Mouse (Mus musculus): ENCODE data around the gene Znhit2. TPM values are rescaled to one million over a fixed set of nuclear protein-coding genes. Genes with fewer than 3 reads are reported as not detected.

Gene Znhit2
- polyA plus RNA-seq (2014; fragmentation: Nextera tagmentation; extraction: Ambion mirVana) = 37.8 and 40.3 TPM in 2 replicates

DNA sequence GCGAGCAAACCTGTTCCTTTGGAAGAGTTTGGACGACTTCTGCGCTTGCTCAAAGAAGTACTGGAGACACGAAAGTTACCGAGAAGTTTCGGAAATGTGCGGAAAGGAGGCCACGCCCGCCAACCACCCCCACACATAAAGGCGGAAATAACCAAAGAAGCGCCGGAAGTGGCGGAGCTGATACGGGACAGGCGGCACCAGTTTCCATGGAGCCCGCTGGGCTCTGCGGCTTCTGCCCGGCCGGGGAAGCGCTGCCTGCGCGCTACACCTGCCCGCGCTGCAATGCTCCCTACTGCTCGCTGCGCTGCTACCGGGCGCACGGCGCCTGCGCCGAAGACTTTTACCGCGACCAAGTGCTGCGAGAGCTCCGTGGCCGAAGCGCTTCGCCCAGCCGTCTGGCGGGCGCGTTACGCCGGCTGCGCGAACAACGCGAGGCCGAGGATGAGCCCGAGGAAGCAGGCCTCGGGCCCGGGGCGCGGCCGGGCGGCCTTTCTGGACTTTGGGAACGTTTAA is at the start of gene Znhit2:
Gene Znhit2 (plus strand): TSS at position 172 of the 513 bp plus-strand sequence.
- H3K27me3 ChIP-seq (ENCODE audit: control insufficient read depth, insufficient read depth, low read length) = no peaks in the 10 kb centered on the region
- H3K4me2 ChIP-seq (ENCODE audit: low read depth, severe bottlenecking) = peak within 1 kb of the TSS; percentile 90
- H3K27ac ChIP-seq (replicated peaks; ENCODE audit: low read depth, low read length) = peak within 1 kb of the TSS; percentile 84
- WGBS = under 1% methylated on average over 58 of the region's 58 CpGs
- ATAC-seq (ENCODE audit: insufficient number of reproducible peaks, low FRiP score, low TSS enrichment, low read depth) (peak; percentile 53), DNase-seq (ENCODE audit: low spot score) (peak; percentile 92)
- H3K9ac ChIP-seq (ENCODE audit: low read length) = peak within 1 kb of the TSS; percentile 90
- no peaks in the 10 kb centered on the region for H3K9me3 ChIP-seq (ENCODE audit: control insufficient read depth, low read length)
- H3K4me3 ChIP-seq (ENCODE audit: low read depth, low read length) = peak within 1 kb of the TSS; percentile 82
- H3K36me3 ChIP-seq (ENCODE audit: control insufficient read depth, insufficient read depth, low read length) = peaks cover 4% of the 10 kb centered on the region; the same call in 1 of the 2 replicates
- peaks cover 16% of the 10 kb centered on the region for H3K4me1 ChIP-seq (ENCODE audit: control insufficient read depth, insufficient read depth, low read length)

GRCm38 (mm10) chr19:6013691-6014090 is 47.3 kb upstream of the Znhit2 start:
- DNase-seq (ENCODE audit: low spot score) (no peak), ATAC-seq (ENCODE audit: insufficient number of reproducible peaks, low FRiP score, low TSS enrichment, low read depth) (no peak)
- Histone ChIP-seq H3K4me1 (ENCODE audit: control insufficient read depth, insufficient read depth, low read length) (peaks cover 4% of the 10 kb centered on the region; the same call in 1 of the 2 replicates), H3K27me3 (ENCODE audit: control insufficient read depth, insufficient read depth, low read length) (peaks cover 8% of the 10 kb centered on the region; the same call in 1 of the 2 replicates), H3K36me3 (ENCODE audit: control insufficient read depth, insufficient read depth, low read length) (no peaks in the 10 kb centered on the region), H3K27ac (replicated peaks; ENCODE audit: low read depth, low read length) (no peak overlapping the region), H3K4me3 (ENCODE audit: low read depth, low read length) (no peak overlapping the region), H3K9ac (ENCODE audit: low read length) (no peak overlapping the region), H3K9me3 (ENCODE audit: control insufficient read depth, low read length) (no peaks in the 10 kb centered on the region), H3K4me2 (ENCODE audit: low read depth, severe bottlenecking) (no peak overlapping the region)
- WGBS = 84% methylated on average over 10 of the region's 10 CpGs

- WGBS = 2% methylated on average over 16 of the region's 18 CpGs
- Histone ChIP-seq H3K27ac (replicated peaks; ENCODE audit: low read depth, low read length) (no peak overlapping the region), H3K9me3 (ENCODE audit: control insufficient read depth, low read length) (no peaks in the 10 kb centered on the region), H3K27me3 (ENCODE audit: control insufficient read depth, insufficient read depth, low read length) (peaks cover 8% of the 10 kb centered on the region; the same call in 1 of the 2 replicates), H3K4me2 (ENCODE audit: low read depth, severe bottlenecking) (peak overlapping the region; percentile 85), H3K9ac (ENCODE audit: low read length) (peak overlapping the region; percentile 63), H3K4me3 (ENCODE audit: low read depth, low read length) (peak overlapping the region; percentile 42), H3K4me1 (ENCODE audit: control insufficient read depth, insufficient read depth, low read length) (peaks cover 4% of the 10 kb centered on the region; the same call in 1 of the 2 replicates), H3K36me3 (ENCODE audit: control insufficient read depth, insufficient read depth, low read length) (no peaks in the 10 kb centered on the region)
- DNase-seq (ENCODE audit: low spot score) = peak; percentile 48
- ATAC-seq (ENCODE audit: insufficient number of reproducible peaks, low FRiP score, low TSS enrichment, low read depth) = peak; percentile 23
These were observed 45.9 kb upstream of the Znhit2 start for GRCm38 (mm10) chr19:6014991-6015510.

DNA sequence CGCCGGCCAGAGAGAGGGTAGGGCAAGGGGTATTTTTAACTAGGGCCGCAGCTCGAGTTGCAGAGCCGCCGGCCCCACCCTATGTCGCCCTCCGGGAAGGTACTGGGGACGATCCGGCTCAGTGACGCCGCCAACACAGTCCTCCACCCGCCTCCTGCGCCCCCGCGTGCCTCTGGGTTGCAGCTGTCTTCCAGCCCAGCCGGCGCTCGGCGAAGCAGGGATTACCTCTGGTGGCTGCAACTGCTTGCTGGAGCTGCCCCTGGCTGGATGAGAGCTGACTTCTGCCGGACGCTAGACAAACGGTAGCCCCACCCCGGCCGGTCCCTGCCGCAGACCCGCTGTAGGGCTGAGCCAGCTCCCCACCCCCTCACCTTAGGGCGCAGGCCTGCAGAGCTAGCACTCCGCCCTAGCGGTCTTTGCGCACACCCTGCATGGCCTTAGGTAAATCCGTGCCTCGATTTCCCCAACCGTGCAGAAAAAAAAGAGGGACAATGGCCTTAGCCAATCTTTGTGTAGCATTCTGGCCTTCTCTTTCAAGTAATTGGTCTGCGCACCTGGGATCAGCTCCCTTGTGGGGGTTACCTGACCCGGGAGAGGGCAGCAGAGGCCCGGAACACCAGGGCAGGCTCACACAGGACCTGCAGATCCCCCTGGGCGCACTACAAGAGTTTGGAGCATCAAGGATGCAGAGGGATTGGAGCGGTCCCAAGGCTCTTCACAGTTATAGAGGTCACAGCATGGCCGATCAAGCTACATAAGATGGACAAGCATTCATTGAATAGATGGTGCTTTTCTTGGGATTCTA is 45.3 kb upstream of the Znhit2 start, which contains the start of gene Capn1:
Gene Capn1 (minus strand): TSS at position 387 of the 805 bp plus-strand sequence.
- peaks cover 8% of the 10 kb centered on the region; the same call in 1 of the 2 replicates for H3K27me3 ChIP-seq (ENCODE audit: control insufficient read depth, insufficient read depth, low read length)
- 2% methylated on average over 40 of the region's 40 CpGs for WGBS

DNA sequence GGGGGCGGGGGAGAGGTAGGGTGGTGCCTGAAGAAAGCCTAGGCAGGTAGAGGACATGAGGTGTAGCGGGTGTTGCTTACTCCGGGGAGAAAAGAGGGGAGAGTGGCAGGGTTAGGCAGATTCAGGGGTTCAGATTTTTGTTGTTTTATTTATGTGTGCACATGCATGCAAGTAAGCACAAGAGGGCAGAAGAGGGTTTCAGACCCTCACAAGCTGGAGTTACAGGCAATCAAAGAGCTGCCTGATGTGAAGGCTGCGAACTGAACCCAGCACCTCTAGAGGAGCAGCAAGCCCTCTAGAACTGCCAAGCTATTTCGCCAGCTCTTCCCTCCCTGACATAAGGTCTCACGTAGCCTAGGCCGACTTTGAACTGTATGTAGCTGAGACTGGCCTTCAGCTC is 44.5 kb upstream of the Znhit2 start:
- DNase-seq (ENCODE audit: low spot score) = peak; percentile 32
- Histone ChIP-seq H3K36me3 (ENCODE audit: control insufficient read depth, insufficient read depth, low read length) (no peaks in the 10 kb centered on the region), H3K27ac (replicated peaks; ENCODE audit: low read depth, low read length) (no peak overlapping the region), H3K4me2 (ENCODE audit: low read depth, severe bottlenecking) (no peak overlapping the region), H3K9ac (ENCODE audit: low read length) (no peak overlapping the region; the same call in 1 of the 2 replicates), H3K27me3 (ENCODE audit: control insufficient read depth, insufficient read depth, low read length) (peaks cover 8% of the 10 kb centered on the region; the same call in 1 of the 2 replicates), H3K4me3 (ENCODE audit: low read depth, low read length) (no peak overlapping the region), H3K9me3 (ENCODE audit: control insufficient read depth, low read length) (no peaks in the 10 kb centered on the region), H3K4me1 (ENCODE audit: control insufficient read depth, insufficient read depth, low read length) (peaks cover 4% of the 10 kb centered on the region; the same call in 1 of the 2 replicates)
- no peak for ATAC-seq (ENCODE audit: insufficient number of reproducible peaks, low FRiP score, low TSS enrichment, low read depth)
- WGBS = 34% methylated on average over 7 of the region's 7 CpGs

More for the DNA sequence above, 45.3 kb upstream of the Znhit2 start, which contains the start of gene Capn1:
- H3K4me1 ChIP-seq (ENCODE audit: control insufficient read depth, insufficient read depth, low read length) = peaks cover 4% of the 10 kb centered on the region; the same call in 1 of the 2 replicates
- H3K27ac ChIP-seq (replicated peaks; ENCODE audit: low read depth, low read length) = no peak within 1 kb of the TSS
- ATAC-seq (ENCODE audit: insufficient number of reproducible peaks, low FRiP score, low TSS enrichment, low read depth) (peak; percentile 76), DNase-seq (ENCODE audit: low spot score) (peak; percentile 82)
- peak within 1 kb of the TSS; percentile 63 for H3K9ac ChIP-seq (ENCODE audit: low read length)
- H3K4me2 ChIP-seq (ENCODE audit: low read depth, severe bottlenecking) = peak within 1 kb of the TSS; percentile 85
- H3K4me3 ChIP-seq (ENCODE audit: low read depth, low read length) = peak within 1 kb of the TSS; percentile 42
- H3K36me3 ChIP-seq (ENCODE audit: control insufficient read depth, insufficient read depth, low read length) = no peaks in the 10 kb centered on the region
- H3K9me3 ChIP-seq (ENCODE audit: control insufficient read depth, low read length) = no peaks in the 10 kb centered on the region

GRCm38 (mm10) chr19:6018142-6019089 is 42.6 kb upstream of the Znhit2 start:
- Histone ChIP-seq H3K4me3 (ENCODE audit: low read depth, low read length) (no peak overlapping the region), H3K27me3 (ENCODE audit: control insufficient read depth, insufficient read depth, low read length) (peaks cover 8% of the 10 kb centered on the region; the same call in 1 of the 2 replicates), H3K9me3 (ENCODE audit: control insufficient read depth, low read length) (no peaks in the 10 kb centered on the region), H3K27ac (replicated peaks; ENCODE audit: low read depth, low read length) (no peak overlapping the region), H3K4me2 (ENCODE audit: low read depth, severe bottlenecking) (no peak overlapping the region), H3K4me1 (ENCODE audit: control insufficient read depth, insufficient read depth, low read length) (peaks cover 4% of the 10 kb centered on the region; the same call in 1 of the 2 replicates), H3K36me3 (ENCODE audit: control insufficient read depth, insufficient read depth, low read length) (no peaks in the 10 kb centered on the region), H3K9ac (ENCODE audit: low read length) (no peak overlapping the region)
- WGBS = 28% methylated on average over 15 of the region's 15 CpGs
- DNase-seq (ENCODE audit: low spot score) (peak; percentile 92), ATAC-seq (ENCODE audit: insufficient number of reproducible peaks, low FRiP score, low TSS enrichment, low read depth) (no peak)

- peaks cover 8% of the 10 kb centered on the region; the same call in 1 of the 2 replicates for H3K27me3 ChIP-seq (ENCODE audit: control insufficient read depth, insufficient read depth, low read length)
- no peak for DNase-seq (ENCODE audit: low spot score)
- H3K4me2 ChIP-seq (ENCODE audit: low read depth, severe bottlenecking) = no peak overlapping the region
- 0 out of 2 replicates have a peak overlapping the region, but pooled peaks have one; percentile 22 for H3K9ac ChIP-seq (ENCODE audit: low read length)
- H3K27ac ChIP-seq (replicated peaks; ENCODE audit: low read depth, low read length) = no peak overlapping the region
- 67% methylated on average over 3 of the region's 3 CpGs for WGBS
- H3K4me1 ChIP-seq (ENCODE audit: control insufficient read depth, insufficient read depth, low read length) = peaks cover 4% of the 10 kb centered on the region; the same call in 1 of the 2 replicates
- ATAC-seq (ENCODE audit: insufficient number of reproducible peaks, low FRiP score, low TSS enrichment, low read depth) = no peak
- H3K36me3 ChIP-seq (ENCODE audit: control insufficient read depth, insufficient read depth, low read length) = no peaks in the 10 kb centered on the region
- H3K4me3 ChIP-seq (ENCODE audit: low read depth, low read length) = no peak overlapping the region
- H3K9me3 ChIP-seq (ENCODE audit: control insufficient read depth, low read length) = no peaks in the 10 kb centered on the region
These were observed 40.7 kb upstream of the Znhit2 start for GRCm38 (mm10) chr19:6020276-6020675.
